Mouse (Mus musculus): ENCODE data around the gene Tada1. TPM values are rescaled to one million over a fixed set of nuclear protein-coding genes. Genes with fewer than 3 reads are reported as not detected.
A peak's percentile ranks its signal among the peaks of the same experiment; 100 is the strongest.

Gene Tada1
- polyA plus RNA-seq, 1 experiment = not detected

GRCm38 (mm10) chr1:166379630-166380231 lies 834 bp downstream of the Tada1 start:
- H3K4me3 ChIP-seq (ENCODE audit: insufficient read depth, low read depth, low read length) = peak overlapping the region; percentile 70
- peak overlapping the region; percentile 77 for H3K27ac ChIP-seq (ENCODE audit: insufficient read depth, low read depth, low read length)
- WGBS = under 1% methylated on average over 41 of the region's 41 CpGs
- peaks cover 6% of the 10 kb centered on the region; the same call in 1 of the 2 replicates for H3K4me1 ChIP-seq (ENCODE audit: control insufficient read depth, insufficient read depth, low read length)
- no peak for TF ChIP-seq POLR2A (IDR thresholded peaks at IDR 0.05; ENCODE audit: insufficient read depth, low read depth, low read length)
- TF ChIP-seq CTCF (IDR thresholded peaks at IDR 0.05; ENCODE audit: insufficient read depth, low read depth, low read length) = no peak

- TF ChIP-seq CTCF (IDR thresholded peaks at IDR 0.05; ENCODE audit: insufficient read depth, low read depth, low read length) (no peak), POLR2A (IDR thresholded peaks at IDR 0.05; ENCODE audit: insufficient read depth, low read depth, low read length) (no peak)
- WGBS = 75% methylated on average over 10 of the region's 10 CpGs
- no peak overlapping the region for H3K4me3 ChIP-seq (ENCODE audit: insufficient read depth, low read depth, low read length)
- no peak overlapping the region for H3K27ac ChIP-seq (ENCODE audit: insufficient read depth, low read depth, low read length)
- peaks cover 14% of the 10 kb centered on the region; the same call in 1 of the 2 replicates for H3K4me1 ChIP-seq (ENCODE audit: control insufficient read depth, insufficient read depth, low read length)
These were observed 2.4 kb downstream of the Tada1 start for GRCm38 (mm10) chr1:166381336-166381735.

- H3K27ac ChIP-seq (ENCODE audit: insufficient read depth, low read depth, low read length) = no peak overlapping the region
- no peak for TF ChIP-seq POLR2A (IDR thresholded peaks at IDR 0.05; ENCODE audit: insufficient read depth, low read depth, low read length)
- no peak for TF ChIP-seq CTCF (IDR thresholded peaks at IDR 0.05; ENCODE audit: insufficient read depth, low read depth, low read length)
- H3K4me3 ChIP-seq (ENCODE audit: insufficient read depth, low read depth, low read length) = no peak overlapping the region
- peaks cover 14% of the 10 kb centered on the region; the same call in 1 of the 2 replicates for H3K4me1 ChIP-seq (ENCODE audit: control insufficient read depth, insufficient read depth, low read length)
- WGBS = 53% methylated on average over 5 of the region's 5 CpGs
These were observed 2.9 kb downstream of the Tada1 start for GRCm38 (mm10) chr1:166381821-166382220.

GRCm38 (mm10) chr1:166382626-166383025 lies 3.7 kb downstream of the Tada1 start:
- 77% methylated on average over 4 of the region's 4 CpGs for WGBS
- H3K27ac ChIP-seq (ENCODE audit: insufficient read depth, low read depth, low read length) = no peak overlapping the region
- TF ChIP-seq CTCF (IDR thresholded peaks at IDR 0.05; ENCODE audit: insufficient read depth, low read depth, low read length) (no peak), POLR2A (IDR thresholded peaks at IDR 0.05; ENCODE audit: insufficient read depth, low read depth, low read length) (no peak)
- H3K4me3 ChIP-seq (ENCODE audit: insufficient read depth, low read depth, low read length) = no peak overlapping the region
- peaks cover 14% of the 10 kb centered on the region; the same call in 1 of the 2 replicates for H3K4me1 ChIP-seq (ENCODE audit: control insufficient read depth, insufficient read depth, low read length)

- H3K4me1 ChIP-seq (ENCODE audit: control insufficient read depth, insufficient read depth, low read length) = peaks cover 14% of the 10 kb centered on the region; the same call in 1 of the 2 replicates
- TF ChIP-seq CTCF (IDR thresholded peaks at IDR 0.05; ENCODE audit: insufficient read depth, low read depth, low read length) (no peak), POLR2A (IDR thresholded peaks at IDR 0.05; ENCODE audit: insufficient read depth, low read depth, low read length) (no peak)
- H3K27ac ChIP-seq (ENCODE audit: insufficient read depth, low read depth, low read length) = no peak overlapping the region
- WGBS = 87% methylated on average over 10 of the region's 10 CpGs
- no peak overlapping the region for H3K4me3 ChIP-seq (ENCODE audit: insufficient read depth, low read depth, low read length)
These were observed 5.7 kb downstream of the Tada1 start for GRCm38 (mm10) chr1:166384614-166385013.

- Histone ChIP-seq H3K27ac (ENCODE audit: insufficient read depth, low read depth, low read length) (no peak overlapping the region), H3K4me1 (ENCODE audit: control insufficient read depth, insufficient read depth, low read length) (peaks cover 14% of the 10 kb centered on the region; the same call in 1 of the 2 replicates), H3K4me3 (ENCODE audit: insufficient read depth, low read depth, low read length) (no peak overlapping the region)
- no peak for TF ChIP-seq POLR2A (IDR thresholded peaks at IDR 0.05; ENCODE audit: insufficient read depth, low read depth, low read length)
- 59% methylated on average over 5 of the region's 5 CpGs for WGBS
These were observed 6.5 kb downstream of the Tada1 start for GRCm38 (mm10) chr1:166385431-166385830.

- Histone ChIP-seq H3K27ac (ENCODE audit: insufficient read depth, low read depth, low read length) (no peak overlapping the region), H3K4me3 (ENCODE audit: insufficient read depth, low read depth, low read length) (no peak overlapping the region), H3K4me1 (ENCODE audit: control insufficient read depth, insufficient read depth, low read length) (peaks cover 8% of the 10 kb centered on the region; the same call in 1 of the 2 replicates)
- TF ChIP-seq CTCF (IDR thresholded peaks at IDR 0.05; ENCODE audit: insufficient read depth, low read depth, low read length) (no peak), POLR2A (IDR thresholded peaks at IDR 0.05; ENCODE audit: insufficient read depth, low read depth, low read length) (no peak)
- WGBS = 88% methylated on average over 11 of the region's 11 CpGs
These were observed 9.6 kb downstream of the Tada1 start for GRCm38 (mm10) chr1:166388511-166388910.

- TF ChIP-seq CTCF (IDR thresholded peaks at IDR 0.05; ENCODE audit: insufficient read depth, low read depth, low read length) (no peak), POLR2A (IDR thresholded peaks at IDR 0.05; ENCODE audit: insufficient read depth, low read depth, low read length) (no peak)
- 91% methylated on average over 16 of the region's 16 CpGs for WGBS
- H3K4me1 ChIP-seq (ENCODE audit: control insufficient read depth, insufficient read depth, low read length) = peaks cover 8% of the 10 kb centered on the region; the same call in 1 of the 2 replicates
- no peak overlapping the region for H3K4me3 ChIP-seq (ENCODE audit: insufficient read depth, low read depth, low read length)
- no peak overlapping the region for H3K27ac ChIP-seq (ENCODE audit: insufficient read depth, low read depth, low read length)
These were observed 10.7 kb downstream of the Tada1 start for GRCm38 (mm10) chr1:166389406-166390125.

GRCm38 (mm10) chr1:166391671-166392070 lies 12.8 kb downstream of the Tada1 start:
- peaks cover 3% of the 10 kb centered on the region; the same call in 1 of the 2 replicates for H3K4me1 ChIP-seq (ENCODE audit: control insufficient read depth, insufficient read depth, low read length)
- 95% methylated on average over 6 of the region's 6 CpGs for WGBS
- H3K4me3 ChIP-seq (ENCODE audit: insufficient read depth, low read depth, low read length) = no peak overlapping the region
- H3K27ac ChIP-seq (ENCODE audit: insufficient read depth, low read depth, low read length) = no peak overlapping the region
- TF ChIP-seq CTCF (IDR thresholded peaks at IDR 0.05; ENCODE audit: insufficient read depth, low read depth, low read length) (no peak), POLR2A (IDR thresholded peaks at IDR 0.05; ENCODE audit: insufficient read depth, low read depth, low read length) (no peak)

Measured in olfactory bulb, adult 2 months (tissue).